Mouse (Mus musculus): ENCODE measurements around the gene Syt6.
A peak's percentile ranks its signal among the peaks of the same experiment; 100 is the strongest.
"Not testable (repeated sequence)": the region's sequence is repeated elsewhere in the genome, so short reads cannot be mapped to it uniquely, and the experiment has no call there.

The Syt6 gene

DNA sequence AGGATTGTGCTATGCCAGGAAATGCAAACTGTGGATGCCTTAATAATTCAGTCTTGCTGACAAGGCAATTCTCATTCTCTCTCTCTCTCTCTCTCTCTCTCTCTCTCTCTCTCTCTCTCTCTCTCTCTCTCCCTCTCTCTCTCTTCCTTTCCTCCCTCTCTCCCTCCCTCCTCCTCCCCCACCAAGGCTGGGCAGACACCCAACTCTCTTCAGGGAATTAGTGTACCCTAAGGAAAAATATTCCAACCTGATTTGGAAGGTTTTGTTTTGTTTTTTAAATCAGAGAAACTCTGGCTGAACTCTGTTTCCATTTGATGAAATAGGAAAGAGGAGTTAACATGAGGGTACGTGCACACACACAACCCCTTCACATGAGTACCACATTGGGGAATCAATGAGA lies 26.5 kb downstream of the Syt6 start:
- no peak for DNase-seq

DNA sequence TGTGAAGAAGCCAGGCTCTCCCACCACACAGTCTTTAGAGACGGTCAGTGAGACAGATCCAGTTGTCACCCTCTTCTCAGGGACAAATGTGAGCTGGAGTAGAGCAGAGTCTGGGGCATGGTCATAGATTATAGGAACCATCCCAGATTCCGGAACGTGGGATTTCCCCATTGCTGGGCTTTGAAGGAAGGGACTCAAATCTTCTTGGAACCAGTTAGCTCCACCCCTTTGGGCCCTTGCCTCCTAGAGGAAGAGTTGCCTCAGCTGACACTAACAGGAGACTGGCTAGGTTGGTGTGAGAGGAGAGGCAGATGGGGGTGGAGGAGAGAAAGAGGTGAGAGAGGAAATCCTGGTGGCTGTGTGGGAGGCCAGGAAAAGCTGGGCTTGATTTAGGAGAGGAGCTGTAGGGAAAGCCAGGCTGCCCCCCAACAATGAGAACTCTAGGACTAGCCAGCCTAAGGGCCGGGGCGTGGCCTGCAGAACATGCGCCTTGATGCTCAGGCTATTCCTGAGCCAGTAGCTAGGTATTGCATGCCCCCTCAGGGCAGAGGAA lies 31.1 kb downstream of the Syt6 start:
- no peak for DNase-seq

DNA sequence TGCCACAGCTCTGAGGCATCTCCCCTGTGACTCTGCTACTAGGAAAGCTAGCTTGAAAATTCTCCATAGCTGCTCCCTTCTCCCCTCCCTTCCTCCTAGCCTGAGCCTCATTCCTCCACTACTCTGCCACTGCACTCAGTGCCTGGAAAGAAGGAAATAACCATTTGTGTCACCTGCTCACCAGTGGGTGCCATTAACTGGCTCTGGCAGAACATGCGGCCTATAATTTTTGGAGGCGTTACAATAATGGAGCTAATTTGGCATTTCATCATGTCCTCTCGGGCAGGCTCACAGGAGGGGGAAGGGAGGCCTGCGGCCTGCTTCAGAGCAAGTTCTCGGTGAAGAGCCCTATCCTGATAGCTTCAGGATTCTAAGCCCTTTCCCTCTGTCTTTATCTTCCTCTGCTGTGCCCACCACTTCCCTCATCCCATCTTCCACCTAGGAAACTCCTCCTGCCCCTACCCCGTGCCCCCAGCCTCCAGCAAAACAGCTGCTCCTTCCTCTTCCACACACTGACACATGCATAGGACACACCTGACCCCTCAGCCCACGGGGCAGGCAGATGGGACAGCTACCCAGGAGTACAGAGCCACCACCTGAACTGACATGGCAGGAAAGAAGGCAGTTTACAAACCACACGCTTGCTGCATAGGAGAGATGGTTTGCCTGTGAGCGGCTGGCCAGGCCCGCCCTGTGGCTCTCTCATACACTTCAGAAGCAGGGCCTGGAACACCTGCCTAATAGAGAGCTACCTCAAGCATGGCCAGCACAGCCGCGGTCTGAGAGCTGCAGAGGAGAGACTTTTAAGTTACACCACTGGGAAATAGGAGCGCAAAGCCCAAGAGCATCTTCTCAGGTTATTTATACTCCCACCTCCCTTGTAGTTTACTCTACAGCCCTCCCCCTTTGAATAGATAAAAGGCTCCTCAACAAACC lies 31.9 kb downstream of the Syt6 start:
- DNase-seq: peak in 1 of 2 experiments; percentile 15

DNA sequence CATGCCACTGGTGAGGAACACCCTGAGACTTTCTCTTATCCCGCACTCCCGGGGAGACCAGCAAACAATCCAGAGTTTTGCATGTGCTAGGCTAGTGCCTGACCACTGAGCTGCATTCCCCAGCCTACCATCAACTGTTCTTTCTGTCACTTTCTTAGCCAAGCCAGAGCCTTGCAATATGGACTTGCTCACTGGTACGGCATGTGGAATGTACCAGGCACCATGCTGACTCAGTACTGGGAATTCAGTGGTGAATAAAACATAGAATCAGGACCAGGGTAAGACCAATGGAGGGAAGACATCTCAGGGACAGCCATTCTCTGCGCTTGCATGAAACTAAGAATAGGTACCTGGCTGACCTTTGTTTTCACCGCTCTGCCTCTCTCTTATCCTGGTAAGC lies 35.2 kb downstream of the Syt6 start:
- DNase-seq: no peak

DNA sequence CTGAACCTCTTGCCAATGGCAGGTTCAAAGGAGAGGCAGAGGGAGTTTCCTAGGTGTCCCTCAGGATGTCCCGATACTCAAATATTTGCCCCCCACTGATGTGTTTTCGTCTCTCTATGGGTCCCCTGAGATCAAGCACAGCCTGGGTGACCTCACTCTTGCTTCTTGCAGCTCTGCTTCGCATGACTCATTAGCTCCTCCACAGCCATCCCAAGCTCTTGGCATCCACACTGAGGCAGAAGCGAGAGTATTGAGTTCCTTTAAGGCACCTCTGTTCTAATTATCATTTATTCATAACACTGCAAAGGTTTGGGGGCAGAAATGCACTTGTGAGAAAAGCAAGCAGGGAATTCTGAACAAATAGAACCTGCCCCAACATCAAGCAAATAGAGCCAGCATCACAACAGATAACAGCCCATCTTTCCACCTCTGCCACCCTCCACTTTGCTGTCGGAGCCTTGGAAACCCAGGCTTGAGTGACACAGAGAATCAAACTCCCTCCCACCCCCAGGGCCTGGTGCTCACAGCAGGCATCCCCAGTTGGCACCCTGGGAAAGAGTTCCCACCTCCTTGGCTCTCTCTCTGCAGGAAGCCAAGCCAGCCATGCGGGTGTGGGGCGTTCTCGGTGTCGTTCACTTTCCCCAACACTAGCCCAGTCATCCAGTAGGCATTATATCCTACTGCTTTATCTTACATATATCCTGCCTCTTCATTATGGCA lies 37.8 kb downstream of the Syt6 start:
- DNase-seq: no peak

DNA sequence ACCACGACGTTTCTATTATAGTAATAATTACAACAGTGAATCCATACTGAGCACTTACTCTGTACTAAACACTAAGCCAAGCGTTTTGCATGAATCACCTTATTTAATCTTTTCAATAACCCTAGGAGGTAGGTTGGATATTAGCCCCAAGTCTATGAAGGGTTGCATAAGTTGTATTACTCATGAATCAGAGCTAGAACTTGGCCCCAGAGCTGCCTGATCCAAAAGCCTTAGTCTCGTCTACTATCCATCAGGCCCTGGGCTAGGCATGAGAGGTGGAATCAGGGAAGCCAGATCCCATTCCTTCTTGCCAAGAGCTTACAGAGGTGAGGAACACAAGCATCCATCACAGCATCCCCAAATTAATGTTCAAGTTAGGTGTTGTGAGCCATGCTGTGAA lies 40.6 kb downstream of the Syt6 start:
- DNase-seq: no peak

DNA sequence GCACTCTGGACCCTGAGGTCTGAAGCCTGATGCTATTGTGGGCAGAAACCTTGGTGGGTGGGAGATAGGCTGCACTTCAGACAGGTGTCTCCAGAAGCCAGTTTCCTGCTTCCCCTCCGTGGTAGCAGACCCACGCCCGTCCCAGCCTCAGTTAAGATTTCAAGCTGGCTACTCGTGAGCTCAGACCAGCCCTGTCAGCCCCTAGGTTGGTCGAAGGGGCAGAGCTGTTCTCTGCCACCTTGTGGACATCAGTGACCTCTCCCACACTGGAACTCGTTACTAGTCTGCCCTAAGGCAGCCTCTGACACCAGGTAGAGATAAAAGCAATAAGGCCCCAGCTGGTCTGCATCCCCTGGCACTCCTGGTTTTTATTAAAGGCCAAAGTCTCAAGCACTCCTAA lies 42.0 kb downstream of the Syt6 start:
- DNase-seq: no peak

DNA sequence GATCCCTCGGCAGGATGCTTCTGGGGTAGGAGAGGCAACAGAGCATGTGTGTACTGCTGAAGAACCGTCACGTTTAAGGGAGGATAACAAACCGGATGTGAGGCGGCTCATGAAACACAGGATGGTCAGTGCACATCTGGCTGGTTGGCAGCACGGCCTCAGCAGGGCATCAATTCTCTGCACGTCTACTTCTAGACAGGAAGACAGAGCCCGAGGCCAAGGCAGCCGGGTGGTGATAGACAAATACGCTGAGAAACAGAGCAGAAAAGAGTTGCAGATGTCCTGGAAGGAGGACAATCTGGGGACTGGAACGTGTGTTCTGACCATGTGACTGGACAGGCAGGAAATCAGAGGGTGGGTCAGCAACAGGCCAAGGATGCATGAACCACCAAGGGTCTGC lies 45.1 kb downstream of the Syt6 start:
- no peak for DNase-seq

DNA sequence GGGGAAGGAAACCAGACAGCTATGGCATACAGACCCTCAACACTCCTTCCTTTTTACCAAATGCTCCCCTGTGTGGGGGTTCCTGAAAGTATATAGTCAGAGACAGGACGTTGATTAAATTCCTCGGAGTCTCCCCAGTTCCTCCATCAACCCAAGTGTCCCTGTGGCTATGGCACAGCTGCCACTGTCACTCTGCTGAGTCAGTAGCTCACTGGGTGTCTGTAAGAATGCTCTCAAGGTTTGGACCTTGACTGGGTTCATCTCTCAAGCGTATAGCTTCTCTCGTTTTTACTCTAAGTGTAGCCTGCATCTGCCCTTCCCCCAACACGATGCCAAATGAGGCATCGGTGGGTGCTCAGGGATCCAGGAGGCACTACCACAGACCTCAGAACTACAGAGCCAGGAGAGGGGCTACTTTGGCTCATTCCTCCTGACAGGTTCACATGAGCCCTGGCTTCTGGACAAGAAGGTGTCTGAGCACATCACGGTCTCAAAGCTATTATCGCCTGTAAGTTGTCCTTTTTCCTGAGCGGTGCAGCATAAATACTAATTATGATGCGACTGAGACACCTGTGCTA lies 49.0 kb downstream of the Syt6 start:
- no peak for DNase-seq

DNA sequence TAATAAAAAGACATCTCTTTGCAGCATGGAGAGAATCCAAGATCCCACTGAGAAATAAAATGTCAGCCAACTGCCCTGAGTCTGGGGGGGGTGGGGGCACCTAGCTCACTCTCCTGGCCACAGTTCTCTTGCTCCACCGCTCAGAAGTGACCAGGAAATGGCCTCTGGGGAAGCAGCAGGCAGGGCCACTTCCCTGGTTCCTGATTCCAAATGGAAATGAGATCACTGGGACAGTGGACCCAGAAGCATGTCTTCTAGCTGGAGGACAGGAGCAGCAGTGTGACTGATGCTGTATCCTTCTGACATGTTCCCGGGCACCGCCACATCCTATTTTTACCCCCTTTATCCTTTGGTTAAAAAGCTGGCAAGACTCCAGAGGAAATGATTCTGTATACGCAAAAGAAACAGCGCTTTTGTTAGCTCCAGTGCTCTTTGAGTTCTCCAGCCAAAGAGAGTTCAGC lies 49.6 kb downstream of the Syt6 start:
- DNase-seq: no peak

DNA sequence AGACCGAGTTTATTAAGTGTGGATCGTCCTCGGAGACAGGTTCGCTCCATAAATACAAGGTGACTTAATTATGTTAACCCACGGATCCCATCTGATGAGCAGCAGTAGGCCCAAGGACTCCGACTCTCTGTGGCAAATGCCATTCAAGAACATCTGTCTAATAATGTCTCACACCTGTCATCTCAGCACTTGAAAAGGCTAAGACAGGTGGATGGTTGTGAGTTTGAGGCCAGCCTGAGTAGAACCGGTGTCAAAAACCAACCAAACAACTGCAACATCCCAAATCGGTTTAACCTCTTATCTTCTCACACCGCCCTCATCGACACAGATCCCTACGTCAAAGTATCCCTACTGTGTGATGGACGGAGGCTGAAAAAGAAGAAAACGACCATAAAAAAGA lies 50.1 kb downstream of the Syt6 start:
- DNase-seq: no peak

DNA sequence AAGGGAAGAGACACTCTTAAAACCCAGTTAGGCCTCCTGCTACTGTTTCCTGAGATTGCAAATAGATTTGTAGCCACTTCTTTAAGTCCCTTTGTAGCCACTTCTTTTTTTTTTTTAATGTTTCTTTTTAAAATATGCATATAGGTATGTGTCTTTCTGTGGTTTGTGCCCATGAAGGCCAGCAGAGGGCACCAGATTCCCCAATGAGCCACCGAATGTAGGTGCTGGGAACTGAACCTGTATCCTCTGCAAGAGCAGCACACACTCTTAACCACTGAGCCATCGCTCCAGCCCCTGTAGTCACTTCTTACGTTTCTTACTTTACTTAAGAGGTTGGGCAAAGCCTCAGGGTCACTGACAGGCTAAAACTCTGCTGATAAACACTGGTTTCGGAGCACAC lies 51.5 kb downstream of the Syt6 start:
- no peak for DNase-seq

DNA sequence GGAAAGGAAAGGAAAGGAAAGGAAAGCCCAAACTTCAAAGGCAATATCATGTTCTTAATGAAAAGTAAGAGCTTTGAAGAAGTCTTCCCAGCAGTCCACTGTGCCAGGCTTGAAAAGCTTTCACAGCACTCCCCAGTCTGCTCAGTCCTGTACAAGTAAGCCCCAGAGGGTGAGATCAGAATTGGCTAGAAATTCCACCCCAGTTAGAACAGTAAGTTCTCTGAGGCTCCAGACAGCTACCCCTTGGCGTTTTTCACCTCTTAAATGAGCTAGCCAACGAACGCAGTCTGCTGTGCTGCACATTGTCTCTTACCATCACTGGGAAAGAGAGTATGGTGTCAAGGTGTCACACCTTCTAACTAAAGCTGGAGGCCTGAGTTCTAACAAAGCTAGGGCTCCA lies 52.6 kb downstream of the Syt6 start:
- DNase-seq: no peak

DNA sequence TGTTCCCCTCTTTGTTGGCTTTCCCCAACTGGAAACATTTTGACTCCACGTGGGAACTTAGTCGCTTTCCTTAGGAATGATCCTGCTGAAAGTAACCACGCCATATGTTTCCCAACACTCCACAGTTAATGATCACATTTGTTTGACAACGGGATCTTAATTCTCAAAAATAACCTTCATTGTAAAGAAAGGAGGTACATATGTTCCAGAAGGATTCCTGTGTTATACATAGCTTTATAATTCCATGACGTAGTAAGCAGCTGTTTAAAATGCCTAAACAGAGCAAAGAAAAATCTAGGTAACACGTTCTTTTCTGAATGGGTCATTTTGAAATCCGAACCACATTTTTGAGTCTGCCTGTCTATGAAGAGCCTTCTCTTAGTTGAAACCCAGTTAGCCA lies 58.1 kb downstream of the Syt6 start:
- DNase-seq: no peak

DNA sequence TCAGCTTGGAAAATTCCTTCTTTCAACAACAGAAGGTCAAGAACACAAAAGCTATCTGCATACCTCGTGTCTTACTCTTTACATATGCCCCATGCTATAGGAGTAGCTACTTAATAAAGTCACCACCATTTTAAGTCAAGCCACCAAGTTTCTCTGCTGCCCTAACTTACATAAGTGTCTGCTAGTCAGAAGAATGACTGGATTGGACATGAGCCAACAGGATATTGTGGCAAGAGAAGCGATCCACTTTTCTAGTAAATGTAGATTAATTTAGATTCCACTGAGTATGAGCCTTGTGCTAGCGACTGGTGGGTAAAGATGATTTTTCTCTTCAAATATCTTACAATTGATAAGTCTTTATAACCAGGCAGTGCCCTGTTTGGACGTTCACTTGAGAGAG lies 58.8 kb downstream of the Syt6 start:
- DNase-seq: no peak

DNA sequence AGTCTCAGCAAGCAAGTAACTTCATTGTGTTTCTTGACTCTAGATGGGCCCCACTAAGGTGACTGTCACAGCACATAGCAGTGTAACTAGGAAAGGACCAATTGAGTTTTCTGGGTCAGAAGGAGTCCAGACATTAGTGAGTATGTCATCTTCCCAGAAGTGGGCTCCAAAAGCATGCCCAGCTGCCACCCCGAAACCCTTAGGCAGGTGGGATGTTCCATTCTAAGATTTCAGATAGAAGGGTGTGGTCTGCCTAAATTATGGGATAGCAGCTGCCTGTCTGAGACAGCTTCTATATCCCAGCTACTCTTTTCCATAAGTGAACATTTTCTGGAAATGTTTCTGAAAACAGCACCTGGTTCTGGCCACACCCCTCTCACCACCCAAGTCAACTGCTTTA lies 59.2 kb downstream of the Syt6 start:
- no peak for DNase-seq

DNA sequence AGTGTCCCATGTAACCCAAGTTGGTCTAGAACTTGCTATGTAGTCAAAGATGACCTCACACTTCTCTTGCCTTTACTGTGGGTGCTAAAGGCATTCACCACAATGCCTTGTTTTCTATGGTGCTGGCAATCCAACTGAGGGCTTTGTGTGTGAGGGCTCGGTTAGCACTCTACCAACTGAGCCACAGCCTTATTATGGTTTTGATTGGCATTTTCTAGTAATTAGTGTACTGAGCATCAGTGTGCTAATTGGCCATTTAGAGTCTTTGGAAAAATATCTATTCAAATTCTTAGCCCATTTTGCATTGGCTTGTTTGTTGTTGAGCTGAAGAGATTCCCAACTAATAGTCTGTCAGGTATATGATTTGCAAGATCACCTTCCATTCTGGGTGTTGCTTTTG lies 62.6 kb downstream of the Syt6 start:
- DNase-seq: no peak

DNA sequence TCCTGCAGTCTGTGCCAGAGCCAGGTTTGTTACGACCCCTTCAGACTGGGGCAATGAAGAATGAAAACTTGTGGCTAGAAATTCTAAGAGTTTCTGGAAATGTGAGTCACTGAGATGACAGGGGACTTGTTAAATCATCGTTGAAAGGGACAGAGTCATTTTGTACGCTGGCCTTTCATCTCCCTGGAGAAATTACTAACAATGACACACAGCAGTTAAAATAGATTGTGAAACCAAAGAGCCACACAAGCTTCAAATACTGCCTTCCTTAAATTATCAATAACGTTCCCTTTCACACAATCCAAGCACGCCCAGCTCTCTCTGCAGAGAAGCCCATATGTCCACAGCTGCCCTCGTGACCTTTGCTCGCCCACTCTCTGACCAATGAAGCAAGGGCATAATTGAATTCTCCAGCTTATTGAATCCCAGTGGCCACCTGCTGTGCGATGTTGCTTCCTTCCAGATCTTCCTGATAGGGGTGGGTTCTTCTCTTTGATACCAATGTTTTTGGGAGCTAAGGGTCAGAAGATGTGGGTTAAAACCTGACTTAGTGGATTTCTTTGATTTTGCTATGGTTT lies 65.3 kb downstream of the Syt6 start:
- no peak for DNase-seq

DNA sequence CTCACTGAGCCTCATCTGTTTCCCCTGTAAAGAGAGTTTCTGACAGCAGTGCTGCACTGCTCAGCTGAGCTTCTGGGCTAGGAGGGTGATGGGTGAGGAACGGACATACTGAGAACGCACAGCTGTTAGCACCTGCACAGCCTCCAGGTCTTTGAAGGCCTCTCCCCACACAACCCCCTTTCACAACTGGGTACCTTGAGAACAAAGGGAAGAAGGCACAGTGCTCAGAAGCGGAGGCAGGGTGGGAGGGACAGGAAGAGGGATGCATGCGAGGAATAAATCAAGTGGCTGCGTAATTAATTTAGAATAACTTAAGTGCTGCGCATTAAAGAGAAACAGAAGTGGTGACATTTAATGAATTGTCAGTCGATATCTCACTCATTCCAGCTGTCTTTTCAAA lies 66.3 kb downstream of the Syt6 start:
- peak; percentile 70 to 86 for DNase-seq

DNA sequence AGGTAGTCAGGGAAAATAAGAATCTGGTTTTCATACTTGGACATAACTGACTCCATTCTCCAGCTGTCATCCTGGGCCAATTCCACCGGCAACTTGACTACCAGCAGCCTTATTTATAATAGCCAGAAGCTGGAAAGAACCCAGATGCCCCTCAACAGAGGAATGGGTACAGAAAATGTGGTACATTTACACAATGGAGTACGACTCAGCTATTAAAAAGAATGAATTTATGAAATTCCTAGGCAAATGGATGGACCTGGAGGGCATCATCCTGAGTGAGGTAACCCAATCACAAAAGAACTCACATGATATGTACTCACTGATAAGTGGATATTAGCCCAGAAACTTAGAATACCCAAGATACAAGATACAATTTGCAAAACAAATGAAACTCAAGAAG lies 70.9 kb downstream of the Syt6 start, which contains the start of gene Atg4a-ps:
Gene Atg4a-ps, minus strand, starts transcription at position 101 of the 400 bp plus-strand sequence.
- DNase-seq: not testable (repeated sequence)

DNA sequence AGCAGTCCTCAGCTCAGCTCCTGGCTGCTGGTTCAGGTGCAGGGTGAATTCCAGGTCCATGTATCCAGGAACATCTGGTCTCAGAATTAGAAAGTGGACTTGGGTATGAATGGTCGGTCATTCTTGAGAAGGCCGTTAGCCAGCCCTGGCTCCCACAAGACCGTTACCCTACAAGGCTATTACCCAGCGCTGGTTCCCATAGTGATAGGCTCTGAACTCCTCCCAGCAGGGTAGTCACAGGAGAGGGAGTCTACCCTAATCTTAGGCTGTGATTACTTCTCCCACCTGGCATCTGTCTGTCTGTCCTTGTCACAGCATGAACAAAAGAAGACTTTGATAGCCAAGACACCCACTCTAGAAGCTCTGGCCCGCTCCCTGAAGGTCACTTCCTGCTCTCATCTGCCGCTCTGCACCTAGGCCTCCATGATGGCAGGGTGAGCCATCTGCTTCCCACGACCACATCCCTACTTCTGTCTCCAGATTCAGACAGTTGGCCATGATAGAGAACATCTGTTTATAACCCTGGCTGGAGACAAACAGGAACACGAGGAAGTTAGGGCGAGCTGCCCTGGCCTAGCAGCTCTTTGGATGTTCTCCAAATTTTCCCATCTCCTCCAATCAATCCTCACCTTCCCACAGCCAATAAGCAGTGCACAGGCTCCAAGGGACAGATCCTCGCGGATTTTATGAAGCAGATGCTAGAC lies 72.3 kb downstream of the Syt6 start:
- no peak for DNase-seq

DNA sequence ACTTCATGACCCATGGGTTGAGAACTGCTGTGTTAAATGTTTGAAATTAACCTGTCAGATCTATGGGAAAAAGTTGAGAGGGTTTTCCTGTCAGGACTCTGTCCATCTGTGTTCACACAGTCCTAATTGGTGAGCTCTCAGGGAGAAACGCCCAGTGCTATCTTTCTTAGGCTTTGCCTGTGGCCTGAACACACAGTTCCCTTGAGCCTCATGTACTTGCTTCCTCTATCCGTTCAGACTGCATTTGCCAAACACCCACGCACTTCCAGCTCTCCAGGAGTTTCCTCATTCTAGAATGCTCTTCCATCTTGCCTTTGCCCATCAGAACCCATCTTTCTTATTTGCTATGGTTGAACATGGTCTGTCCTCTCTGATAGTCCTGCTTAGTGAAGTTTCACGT lies 73.5 kb downstream of the Syt6 start:
- DNase-seq: no peak
